Mouse (Mus musculus): ENCODE measurements at regions not wholly inside any gene's neighbourhood (a gene's known extent, or its start where the extent isn't known, plus 50 kb on each side); places are given as distances from the start of the nearest gene placed in this dataset.

DNA sequence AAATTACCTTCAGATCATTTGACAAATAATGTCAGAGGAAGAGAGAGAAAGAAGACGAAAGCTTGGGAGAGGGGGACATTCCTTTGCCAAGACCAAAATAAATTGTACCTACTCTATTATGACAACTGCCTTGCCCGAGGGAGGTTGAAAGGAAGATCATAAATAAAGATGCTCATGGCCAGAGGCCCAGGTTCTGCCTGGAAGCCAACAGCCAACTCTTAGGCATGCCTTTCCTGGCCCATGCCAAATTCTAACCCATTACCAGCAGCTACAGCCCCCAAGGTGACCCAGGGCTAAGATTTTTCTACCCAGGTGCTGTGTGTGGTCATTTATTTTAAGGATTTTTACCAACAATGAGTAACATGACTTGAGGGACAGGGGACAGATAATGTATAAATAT is 54.9 kb downstream of the Cbln1 start:
- no peak for DNase-seq

DNA sequence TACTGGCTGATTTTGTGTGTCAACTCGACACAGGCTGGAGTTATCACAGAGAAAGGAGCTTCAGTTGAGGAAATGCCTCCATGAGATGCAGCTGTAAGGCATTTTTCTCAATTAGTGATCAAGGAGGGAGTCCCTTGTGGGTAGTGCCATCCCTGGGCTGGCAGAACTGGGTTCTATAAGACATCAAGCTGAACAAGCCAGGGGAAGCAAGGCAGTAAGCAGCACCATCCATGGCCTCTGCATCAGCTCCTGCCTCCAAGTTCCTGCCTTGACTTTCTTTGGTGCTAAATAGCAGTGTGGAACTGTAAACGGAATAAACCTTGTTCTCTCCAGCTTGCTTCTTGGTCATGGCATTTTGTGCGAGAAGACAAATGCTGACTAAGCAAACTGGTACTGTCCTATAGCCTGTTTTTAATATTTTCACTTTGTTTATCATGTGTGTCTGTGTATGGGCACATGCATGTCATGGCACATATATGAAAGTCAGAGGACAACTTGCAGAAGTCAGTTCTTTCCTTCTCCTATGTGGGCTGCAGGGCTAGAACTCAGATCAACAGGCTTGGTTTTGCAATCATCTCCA is 57.3 kb downstream of the Cbln1 start:
- no peak for DNase-seq

GRCm38 (mm10) chr8:87389016-87389415 is 83.4 kb downstream of the Cbln1 start:
- DNase-seq = no peak

DNA sequence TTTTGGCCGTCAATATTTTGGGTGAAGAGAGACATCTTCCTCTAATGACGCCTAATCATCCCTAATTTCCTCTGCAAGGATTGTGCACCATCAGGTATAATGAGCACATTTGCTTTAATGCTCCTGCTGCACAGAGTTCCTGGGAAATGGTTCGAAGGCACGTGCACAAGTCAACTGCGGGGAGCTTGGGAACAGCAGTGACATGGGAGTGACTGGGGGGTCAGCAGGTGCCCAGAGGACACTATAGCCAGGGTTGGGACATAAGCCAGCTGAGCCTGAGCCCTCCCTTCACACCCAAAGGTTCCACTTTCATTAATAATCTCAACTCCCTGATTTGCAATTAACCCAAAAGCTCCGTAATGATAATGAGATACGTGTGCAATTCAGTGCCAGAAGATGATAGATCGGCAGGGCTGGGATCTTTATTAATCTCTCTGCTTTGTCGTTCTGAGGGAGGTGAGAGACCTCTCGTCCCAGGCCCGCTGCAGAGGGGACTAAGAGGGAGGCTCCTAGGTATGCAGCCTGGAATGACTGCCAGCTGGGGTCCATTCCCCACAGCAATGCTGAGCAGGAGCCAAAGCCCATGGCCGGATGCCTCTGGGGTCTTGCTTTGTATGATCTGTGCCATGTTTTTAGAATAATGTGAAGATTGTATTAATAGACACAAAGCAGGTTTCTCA is 88.7 kb downstream of the Cbln1 start:
- DNase-seq = no peak

DNA sequence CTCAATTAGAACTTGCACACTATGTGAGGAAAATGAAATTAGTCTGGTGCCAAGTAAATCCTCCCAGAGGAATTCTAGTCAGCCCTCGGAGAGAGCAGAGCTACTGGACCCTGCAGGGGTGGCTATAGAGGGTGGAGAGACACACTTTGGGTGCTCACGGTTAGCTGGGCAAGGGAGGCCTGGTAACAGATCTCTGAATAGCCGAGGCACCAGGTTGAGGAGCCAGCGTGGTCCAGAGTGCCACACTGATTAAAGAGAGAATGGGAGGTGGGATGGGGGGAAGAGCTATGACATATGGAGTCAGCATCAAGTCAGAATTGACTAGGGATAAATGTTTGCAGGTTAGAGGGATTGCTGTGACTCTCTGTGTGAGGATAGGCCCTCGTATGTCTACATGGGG is 90.1 kb downstream of the Cbln1 start:
- DNase-seq = no peak

DNA sequence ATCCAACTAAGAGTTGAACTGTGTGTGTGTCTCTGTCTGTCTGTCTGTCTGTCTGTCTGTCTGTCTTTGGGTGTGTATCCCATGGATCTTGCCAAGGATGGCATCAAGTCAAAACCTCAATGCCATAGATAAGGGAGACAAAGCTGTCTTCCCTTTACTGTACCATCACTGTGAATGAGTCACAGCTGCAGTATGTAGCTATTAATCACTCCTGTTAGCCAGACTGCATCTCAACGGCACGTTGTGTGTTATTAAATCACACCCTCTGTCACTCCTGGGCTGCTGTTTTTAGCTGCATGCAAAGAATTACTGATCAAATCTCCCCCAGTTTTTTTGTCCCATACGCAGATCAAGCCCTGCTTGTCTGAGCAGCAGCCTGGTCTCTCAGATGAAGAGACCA is 91.6 kb downstream of the Cbln1 start:
- peak; percentile 10 for DNase-seq

DNA sequence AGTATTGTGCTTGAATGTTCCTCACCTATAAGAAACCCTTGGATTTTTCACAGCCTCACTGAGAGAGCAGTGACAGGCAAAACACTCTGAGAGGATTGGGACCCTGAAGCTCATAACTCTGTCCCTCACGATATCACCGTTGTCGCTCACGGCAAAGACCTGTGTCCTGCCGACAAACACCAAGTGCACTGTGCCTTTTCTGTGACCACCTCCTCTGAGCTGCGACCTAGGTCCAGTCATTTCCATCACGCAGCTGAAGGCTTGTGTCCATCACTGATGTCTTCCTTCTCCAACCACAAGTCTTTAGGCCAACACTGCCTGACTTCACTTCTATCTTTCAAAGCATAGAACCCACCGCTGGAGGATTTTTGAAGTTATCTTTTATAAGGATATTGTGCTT is 93.1 kb downstream of the Cbln1 start:
- DNase-seq = no peak

- no peak for DNase-seq
Observed at GRCm38 (mm10) chr8:87374044-87374443, 98.4 kb downstream of the Cbln1 start.

GRCm38 (mm10) chr8:87373535-87373934 is 98.9 kb downstream of the Cbln1 start:
- DNase-seq = no peak

DNA sequence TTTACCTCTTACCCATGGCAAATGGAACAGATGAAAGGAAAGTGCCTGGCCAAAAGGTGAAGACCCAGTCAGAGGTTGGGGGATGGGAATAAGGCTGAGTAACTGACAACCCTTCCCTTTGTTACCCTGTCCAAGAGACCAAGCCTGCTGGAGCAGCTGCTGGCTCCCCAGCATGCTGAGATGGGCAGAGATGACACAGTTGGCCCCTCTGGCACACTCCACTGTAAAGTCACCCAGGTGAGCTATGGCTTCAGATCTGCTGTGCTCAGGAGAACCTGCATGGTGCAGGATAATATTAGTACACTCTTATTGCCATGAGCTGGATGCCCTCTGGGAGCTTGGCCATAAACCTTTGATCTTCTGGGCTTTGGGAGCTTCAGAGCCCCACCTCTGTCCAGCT is 100.3 kb downstream of the Cbln1 start:
- no peak for DNase-seq

GRCm38 (mm10) chr8:87370194-87370593 is 102.2 kb downstream of the Cbln1 start:
- no peak for DNase-seq

DNA sequence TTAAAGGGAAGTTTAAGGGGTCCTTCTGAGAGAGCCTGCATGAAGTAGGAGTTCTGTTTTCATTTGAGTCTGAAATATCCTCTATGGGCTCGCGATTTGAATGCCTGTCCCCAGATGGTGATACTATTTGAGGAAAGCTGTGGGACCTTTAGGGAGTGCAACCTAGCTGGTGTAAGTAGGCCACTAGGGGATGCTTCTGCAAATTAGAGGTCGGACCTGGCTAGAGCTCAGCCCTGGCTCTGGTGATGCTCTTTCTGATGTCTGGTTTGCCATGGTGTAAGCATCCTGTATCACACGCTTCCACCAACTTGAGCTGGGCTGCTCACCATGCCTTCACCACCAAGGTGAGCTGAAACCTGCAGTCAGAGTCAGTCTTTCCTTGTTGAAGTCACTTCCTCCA is 121.9 kb downstream of the Cbln1 start:
- DNase-seq = no peak

DNA sequence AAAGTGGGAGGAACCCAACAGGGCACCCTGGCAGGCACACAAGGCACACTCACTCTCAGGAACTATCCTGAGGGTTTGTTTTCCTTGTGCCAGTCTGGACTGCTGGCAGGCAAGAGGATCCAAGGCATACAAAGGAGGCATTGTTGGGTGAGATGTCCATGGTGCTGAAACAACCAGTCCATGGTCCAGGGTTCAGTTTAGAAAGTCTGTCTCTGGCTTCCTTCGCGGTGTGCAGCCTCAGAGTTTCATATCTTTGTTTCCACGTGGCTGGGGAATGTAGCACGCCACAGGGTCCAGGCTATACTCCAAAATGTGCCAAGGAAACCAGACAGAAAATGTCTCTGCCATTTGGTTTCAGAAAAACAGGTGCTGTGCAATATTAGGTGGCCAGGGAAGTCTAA is 122.6 kb downstream of the Cbln1 start:
- no peak for DNase-seq

- DNase-seq = no peak
Observed at GRCm38 (mm10) chr8:87329371-87329770, 143.0 kb downstream of the Cbln1 start.

DNA sequence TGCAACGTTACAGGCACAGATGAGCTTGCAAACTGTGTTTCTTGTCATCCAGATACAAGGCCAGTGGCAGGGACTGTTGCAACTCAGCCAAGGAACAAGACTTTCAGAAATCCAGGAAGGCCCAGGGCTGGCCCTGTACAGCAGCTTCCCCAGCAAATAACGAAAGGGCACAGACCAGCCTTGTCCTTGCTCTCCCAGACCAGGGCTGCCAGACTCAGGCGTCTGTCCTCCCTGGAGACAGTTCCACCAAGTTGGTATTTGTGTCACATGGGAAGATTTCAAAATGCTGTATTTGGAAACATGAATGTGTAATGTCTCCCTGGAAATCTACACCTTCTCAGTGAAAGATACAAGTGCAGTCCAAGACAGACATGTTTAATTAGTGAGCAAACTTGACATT is 157.8 kb downstream of the Cbln1 start:
- peak; percentile 83 for DNase-seq

DNA sequence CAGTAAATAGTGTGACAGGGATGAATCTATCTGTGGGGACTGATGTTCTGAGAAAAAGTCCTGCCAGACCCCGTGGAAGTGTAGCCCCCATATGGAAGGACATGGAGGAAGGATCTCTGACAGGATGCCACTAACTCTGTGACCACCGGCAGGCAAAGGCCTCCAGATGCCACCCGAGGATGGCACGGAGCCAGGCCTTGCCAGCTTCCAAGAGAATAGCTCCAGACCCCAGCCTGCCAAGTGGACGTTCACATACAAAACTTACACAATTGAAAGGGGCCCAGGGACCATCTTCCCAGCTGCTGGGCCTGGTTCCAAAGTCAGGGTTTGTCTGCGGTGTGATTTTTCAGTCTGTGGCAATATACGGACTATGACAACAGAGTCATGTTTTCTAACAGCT is 161.1 kb downstream of the Cbln1 start:
- peak; percentile 36 for DNase-seq

GRCm38 (mm10) chr8:87308311-87308710 is 164.1 kb downstream of the Cbln1 start:
- peak; percentile 64 for DNase-seq

DNA sequence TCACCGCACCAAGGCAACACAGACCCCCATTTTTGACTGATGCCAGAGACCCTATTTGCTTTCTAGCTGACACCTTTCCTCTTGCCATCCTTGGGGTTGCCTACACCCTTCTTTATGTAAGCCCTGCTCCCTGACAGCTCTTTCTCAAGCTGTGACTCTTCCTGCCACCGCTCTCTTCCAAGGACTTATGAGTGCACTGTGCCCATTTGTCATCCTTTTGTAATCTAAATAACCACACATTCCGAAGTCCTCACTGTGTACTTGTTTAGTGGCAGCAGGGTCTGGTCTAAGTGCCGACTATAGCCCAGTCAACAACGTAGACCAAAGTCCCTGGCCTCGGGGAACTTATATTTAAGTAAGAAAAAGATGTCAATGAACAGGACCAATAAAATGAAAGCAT is 167.4 kb downstream of the Cbln1 start:
- peak; percentile 54 for DNase-seq

DNA sequence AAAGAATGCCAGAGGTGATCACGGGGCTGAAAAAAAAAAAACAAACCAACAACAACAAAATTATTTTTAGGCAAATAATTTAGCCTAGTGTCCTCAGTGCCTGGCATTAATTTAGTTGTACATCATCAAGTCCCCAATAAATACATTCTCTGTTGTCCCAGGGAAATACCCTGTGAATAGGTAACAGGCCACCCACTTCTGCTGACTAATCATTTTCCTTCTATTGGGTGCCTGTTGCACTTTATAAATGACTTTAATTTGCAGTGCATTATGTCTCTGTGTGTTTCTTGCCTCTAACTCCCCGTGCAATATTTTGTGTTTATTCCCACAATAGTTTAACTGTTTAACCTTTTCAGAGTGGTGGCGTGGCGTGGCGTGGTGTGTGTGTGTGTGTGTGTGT is 168.9 kb downstream of the Cbln1 start:
- no peak for DNase-seq

DNA sequence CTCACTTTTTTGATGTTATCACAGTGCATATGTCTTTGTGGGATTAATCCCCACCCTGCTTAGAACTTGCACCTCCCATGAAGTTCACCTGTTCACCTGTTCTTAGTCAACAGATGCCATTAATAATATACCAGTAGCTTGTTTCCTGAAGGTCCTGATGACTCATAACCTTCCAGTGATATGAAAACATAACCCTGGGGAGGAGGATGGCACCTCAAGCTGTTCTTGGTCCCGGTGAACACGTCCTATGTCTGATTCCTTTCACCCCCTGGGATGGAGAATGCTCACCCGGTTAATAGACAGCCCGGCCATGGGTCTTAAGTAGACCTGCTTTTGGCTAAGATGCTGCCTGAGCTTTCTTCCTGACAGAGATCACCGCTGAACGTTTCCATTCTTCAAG is 174.6 kb downstream of the Cbln1 start:
- DNase-seq = no peak

- no peak for DNase-seq
Observed at GRCm38 (mm10) chr8:87297331-87297730, 175.1 kb downstream of the Cbln1 start.

- no peak for DNase-seq
Observed at GRCm38 (mm10) chr8:87286059-87286458, 186.3 kb downstream of the Cbln1 start.

DNA sequence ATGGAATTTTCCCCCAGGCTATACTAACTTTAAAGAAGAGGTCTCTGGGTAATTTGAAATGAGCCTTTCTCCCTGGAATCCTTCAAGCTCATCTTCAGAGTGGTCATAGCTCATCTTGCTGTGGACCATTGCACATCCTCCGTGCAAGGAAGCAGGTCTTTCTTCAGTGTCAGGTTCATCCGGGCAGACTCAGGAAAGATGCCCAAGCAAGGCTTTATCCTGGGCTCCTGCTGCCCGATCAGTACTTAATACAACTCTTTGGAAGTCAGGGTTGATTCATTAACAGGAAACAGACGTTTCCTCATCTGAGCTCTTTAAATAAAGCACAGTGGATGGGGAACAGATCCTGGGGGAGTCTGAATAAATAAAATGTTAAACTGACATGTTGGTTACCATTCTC is 188.1 kb downstream of the Cbln1 start:
- DNase-seq = no peak

DNA sequence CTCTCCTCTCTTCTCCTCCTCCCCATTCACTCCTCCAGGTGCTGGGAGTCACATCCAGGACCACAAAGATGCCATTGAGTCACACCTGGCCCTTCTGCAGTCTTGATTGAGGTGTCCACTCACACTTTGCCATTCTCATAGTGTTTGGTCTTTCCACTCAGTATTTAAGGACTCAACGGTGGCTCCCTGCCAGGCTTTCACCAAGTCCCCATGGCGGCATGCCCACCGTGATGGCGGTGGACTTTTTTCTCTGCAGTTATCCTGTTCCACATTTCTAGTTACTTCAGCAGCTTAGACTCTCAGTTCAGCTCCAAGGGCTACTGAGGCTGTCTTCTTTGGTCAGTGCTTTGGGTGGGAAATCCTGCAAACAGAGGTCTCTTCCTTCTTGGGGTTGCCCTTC is 189.9 kb downstream of the Cbln1 start:
- no peak for DNase-seq

All from adrenal gland, adult 2 months (tissue).